In the genomic region with DNA sequence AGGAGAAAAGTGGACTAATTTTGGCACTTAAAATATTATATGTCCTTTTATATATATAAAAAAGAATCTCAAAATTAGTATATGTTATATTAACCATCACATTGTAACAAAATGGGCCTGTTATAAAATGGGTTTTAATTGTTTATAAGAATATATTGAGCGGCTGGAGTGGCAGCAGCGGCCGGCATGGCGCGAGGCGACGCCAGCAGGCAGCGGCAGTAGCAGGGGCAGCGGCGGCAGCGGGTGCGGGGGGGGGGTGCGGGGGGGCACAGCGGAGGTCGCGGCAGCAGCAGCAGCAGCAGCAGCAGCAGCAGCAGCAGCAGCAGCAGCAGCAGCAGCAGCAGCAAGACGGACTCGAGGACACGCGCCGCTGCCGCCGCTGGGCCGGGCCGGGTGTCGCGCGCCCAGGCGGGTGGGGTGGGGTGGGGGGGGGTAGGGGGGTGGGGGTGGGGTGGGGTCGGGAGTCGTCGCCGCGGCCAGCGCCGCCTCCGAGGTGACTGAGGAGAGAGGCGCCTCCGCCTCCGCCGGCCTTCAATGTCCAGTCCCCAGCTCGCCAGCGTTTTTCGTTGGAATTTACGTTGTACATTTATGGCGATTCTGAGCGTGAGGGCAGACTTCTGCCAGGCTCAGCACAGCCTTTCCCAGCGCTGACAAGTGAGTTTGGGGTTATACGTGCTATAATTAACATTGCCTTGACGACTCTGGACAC, we compare ENCODE assay signal across 10 mouse cellular contexts. TPM values are rescaled to one million over a fixed set of nuclear protein-coding genes. Genes with fewer than 3 reads are reported as not detected.
DNase-seq lines count a peak whose midpoint lies in the region; ATAC-seq and TF ChIP-seq lines count a peak whose summit lies in the region.
"Had no signal": no experiment of that assay in that cellular context is flagged by ENCODE, and none has a peak within 500 bp of the region (broad histone marks: within the 10 kb centered on the region; RNA-seq: fewer than 3 reads in every experiment).

No protein-coding gene starts in this region.

- DNase-seq in heart, adult 2 months: no peak
- DNase-seq in heart, adult 11 months: no peak
- peak; percentile 34 for DNase-seq in Muller cell, postnatal 12 days (ENCODE audit: inconsistent ontology term)
- peak; percentile 75 for DNase-seq in forebrain, embryonic 11.5 days (ENCODE audit: low spot score)
- peak; percentile 15 for DNase-seq in kidney, postnatal 10 days
- peak; percentile 37 for DNase-seq in neural tube, embryonic 11.5 days (ENCODE audit: low spot score)
- no peak for DNase-seq in MN1 (ENCODE audit: low spot score)
- no peak for DNase-seq in right cerebral cortex, adult 2 months (ENCODE audit: low spot score in 2 of 2)

- H3K79me2 ChIP-seq in heart, adult 2 months (replicated peaks; ENCODE audit: control insufficient read depth, insufficient read depth, low read length): no peaks in the 10 kb centered on the region

- H3K9me3 ChIP-seq in forebrain, embryonic 11.5 days (ENCODE audit: control insufficient read depth, low read length): no peaks in the 10 kb centered on the region
- no peaks in the 10 kb centered on the region for H3K9me3 ChIP-seq in neural tube, embryonic 11.5 days (ENCODE audit: control insufficient read depth, low read length)
- H3K9me3 ChIP-seq: G1E had no signal

- no peak for TF ChIP-seq EP300 in heart, adult 2 months (IDR thresholded peaks at IDR 0.05; ENCODE audit: insufficient read depth, low read depth, low read length)

- H3K9ac ChIP-seq in heart, adult 2 months (ENCODE audit: low read depth, low read length): 0 out of 2 replicates have a peak overlapping the region, but pooled peaks have one; percentile 45
- H3K9ac ChIP-seq in forebrain, embryonic 11.5 days (ENCODE audit: low read length): peak overlapping the region; percentile 53
- peak overlapping the region; percentile 49 for H3K9ac ChIP-seq in neural tube, embryonic 11.5 days (ENCODE audit: low read length)

- H3K27me3 ChIP-seq in heart, adult 2 months (ENCODE audit: control insufficient read depth, insufficient read depth, low read length): no peaks in the 10 kb centered on the region; the same call in 1 of the 2 replicates
- no peaks in the 10 kb centered on the region for H3K27me3 ChIP-seq in forebrain, embryonic 11.5 days (ENCODE audit: control insufficient read depth, insufficient read depth, low read length)
- no peaks in the 10 kb centered on the region for H3K27me3 ChIP-seq in neural tube, embryonic 11.5 days (ENCODE audit: control insufficient read depth, insufficient read depth, low read length)

- H3K27ac ChIP-seq in heart, adult 2 months: no peak overlapping the region
- no peak overlapping the region for H3K27ac ChIP-seq in forebrain, embryonic 11.5 days (ENCODE audit: low read depth, low read length)
- no peak overlapping the region for H3K27ac ChIP-seq in neural tube, embryonic 11.5 days (ENCODE audit: low read depth, low read length)

- ATAC-seq in forebrain, embryonic 11.5 days (replicated peaks; ENCODE audit: low FRiP score): peak; percentile 83
- peak; percentile 85 for ATAC-seq in neural tube, embryonic 11.5 days (ENCODE audit: insufficient read depth, low FRiP score, low TSS enrichment)

- peak overlapping the region; percentile 57 for H3K4me2 ChIP-seq in forebrain, embryonic 11.5 days (ENCODE audit: low read depth, low read length, severe bottlenecking)
- H3K4me2 ChIP-seq in neural tube, embryonic 11.5 days (ENCODE audit: low read depth): peak overlapping the region; percentile 46

- no peaks in the 10 kb centered on the region for H3K4me1 ChIP-seq in heart, adult 2 months (ENCODE audit: control insufficient read depth, insufficient read depth, low read length)
- no peaks in the 10 kb centered on the region for H3K4me1 ChIP-seq in forebrain, embryonic 11.5 days (replicated peaks; ENCODE audit: control insufficient read depth, insufficient read depth, low read length)
- no peaks in the 10 kb centered on the region for H3K4me1 ChIP-seq in neural tube, embryonic 11.5 days (ENCODE audit: control insufficient read depth, insufficient read depth, low read length)

- no peak for TF ChIP-seq POLR2A in heart, adult 2 months (IDR thresholded peaks at IDR 0.05; ENCODE audit: insufficient read depth, low read depth, low read length)

- 2% methylated on average over 30 of the region's 50 CpGs for WGBS in heart, adult 2 months
- WGBS in forebrain, embryonic 11.5 days: under 1% methylated on average over 34 of the region's 50 CpGs
- under 1% methylated on average over 41 of the region's 50 CpGs for WGBS in neural tube, embryonic 11.5 days

- no peaks in the 10 kb centered on the region for H3K36me3 ChIP-seq in heart, adult 2 months (ENCODE audit: control insufficient read depth, insufficient read depth, low read length)
- H3K36me3 ChIP-seq in forebrain, embryonic 11.5 days (ENCODE audit: control insufficient read depth, insufficient read depth, low read length): no peaks in the 10 kb centered on the region
- no peaks in the 10 kb centered on the region for H3K36me3 ChIP-seq in neural tube, embryonic 11.5 days (ENCODE audit: control insufficient read depth, insufficient read depth, low read length)
- H3K36me3 ChIP-seq: G1E had no signal

- no peak for TF ChIP-seq CTCF in heart, adult 2 months (IDR thresholded peaks at IDR 0.05)

- no peak overlapping the region for H3K4me3 ChIP-seq in heart, adult 2 months
- H3K4me3 ChIP-seq in forebrain, embryonic 11.5 days (ENCODE audit: low read depth, low read length): peak overlapping the region; percentile 44
- peak overlapping the region; percentile 41 for H3K4me3 ChIP-seq in neural tube, embryonic 11.5 days (ENCODE audit: low read depth, low read length)

- intact Hi-C loops in heart, adult 2 months (cut with DNase I): no loop called here

RNA-seq across cellular contexts. Expression of a gene that starts 26.9 kb away (rescaled TPM):
- total RNA-seq in heart, adult 2 months (2021): not detected
- polyA plus RNA-seq in heart, adult 2 months (2012; rRNA removed): not detected in 2 replicates
- polyA plus RNA-seq in forebrain, embryonic 11.5 days (2014; fragmentation: Nextera tagmentation; extraction: Ambion mirVana): 0.13 TPM in 1 of 2 replicates, not detected in the other
- polyA plus RNA-seq in neural tube, embryonic 11.5 days (2014; fragmentation: Nextera tagmentation; extraction: Ambion mirVana): not detected in 2 replicates
- polyA plus RNA-seq: G1E; large intestine, adult 2 months had no signal

Comparison
In these comparisons a context has a peak if more than half of its experiments do, and no peak if none do; other contexts are left out.
1. DNase-seq: peak in Muller cell, postnatal 12 days (single experiment), forebrain, embryonic 11.5 days (single experiment), kidney, postnatal 10 days (single experiment) and neural tube, embryonic 11.5 days (single experiment); none in heart, adult 2 months (0 of 2), heart, adult 11 months (single experiment), MN1 (single experiment) and right cerebral cortex, adult 2 months (0 of 2).
2. Peak in every context shown above with its lines, with median percentiles within 50 percentile points of each other: H3K9ac ChIP-seq.